In the genomic region with DNA sequence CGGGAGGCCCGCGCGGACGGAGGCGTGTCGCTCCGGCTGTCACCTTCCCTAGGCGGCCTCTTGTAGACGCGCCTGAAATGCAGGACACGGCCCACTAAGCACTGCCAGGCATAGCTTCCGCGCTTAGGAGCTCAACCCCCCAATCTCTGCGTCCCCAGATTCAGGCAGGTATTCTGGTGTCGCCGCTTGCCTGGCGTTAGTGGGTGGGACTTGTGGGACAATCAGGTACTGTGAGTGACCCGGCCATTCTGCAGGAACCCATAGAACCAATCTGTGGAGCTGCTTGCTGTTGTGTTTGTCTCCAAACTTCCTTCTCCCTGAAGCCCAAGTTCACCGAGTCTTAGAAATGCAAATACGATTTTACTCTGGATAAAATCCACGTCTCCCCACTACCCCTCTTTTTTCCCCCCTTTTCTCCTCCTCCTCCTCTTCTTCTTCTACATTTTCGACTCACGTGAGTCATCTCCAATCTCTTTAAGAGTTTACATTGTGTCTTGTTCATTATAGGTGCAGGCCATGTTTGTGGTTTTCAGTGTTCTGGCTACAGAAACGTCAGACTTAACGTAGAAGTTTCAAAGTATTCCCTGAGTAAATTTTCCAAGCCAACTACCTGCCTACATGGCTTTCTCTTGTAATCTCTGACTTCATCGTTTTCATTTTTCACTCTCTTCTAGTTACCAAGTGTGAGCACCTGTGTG, we compare ENCODE assay signal across 7 mouse cellular contexts. TPM values are rescaled to one million over a fixed set of nuclear protein-coding genes. Genes with fewer than 3 reads are reported as not detected.
A peak's percentile ranks its signal among the peaks of the same experiment; 100 is the strongest.
DNase-seq lines count a peak whose midpoint lies in the region; ATAC-seq and TF ChIP-seq lines count a peak whose summit lies in the region.

TSS of gene Aimp1 (minus strand) at position 140 of the 698 bp plus-strand sequence.

- no peak for TF ChIP-seq CTCF in E14TG2a.4 (conservative IDR thresholded peaks at IDR 0.05; ENCODE audit: low read length)

- intact Hi-C loops in heart, postnatal 25 days (cut with DNase I), result no loop called here

- H3K4me2 ChIP-seq in limb, embryonic 13.5 days (replicated peaks), result peak within 1 kb of the TSS; percentile 88

- DNase-seq in CD4-positive helper T cell, adult 2 months (ENCODE audit: low read depth, low spot score), result peak; percentile 20
- no peak for DNase-seq in heart, postnatal 25 days (ENCODE audit: low spot score)
- DNase-seq in splenic B cell, adult 2 months (ENCODE audit: low read depth, low spot score), result peak; percentile 8
- DNase-seq in T-cell, adult 2 months (ENCODE audit: low spot score), result no peak

- peak within 1 kb of the TSS; percentile 93 for H3K9ac ChIP-seq in limb, embryonic 13.5 days

- ATAC-seq in erythroblast, adult 5-6 weeks (replicated peaks; ENCODE audit: low FRiP score, poor library complexity, severe bottlenecking), result no peak
- ATAC-seq in limb, embryonic 13.5 days (ENCODE audit: low FRiP score, low read depth), result no peak

- H3K27ac ChIP-seq in limb, embryonic 13.5 days, result peak within 1 kb of the TSS; percentile 90

- no peaks in the 10 kb centered on the region for H3K27me3 ChIP-seq in E14TG2a.4 (ENCODE audit: insufficient read depth, low read length)
- no peaks in the 10 kb centered on the region for H3K27me3 ChIP-seq in limb, embryonic 13.5 days
- no peaks in the 10 kb centered on the region for H3K27me3 ChIP-seq in splenic B cell, adult 2 months (ENCODE audit: control insufficient read depth, insufficient read depth, low read length, poor library complexity, severe bottlenecking)

- peaks cover 26% of the 10 kb centered on the region for H3K4me1 ChIP-seq in E14TG2a.4 (replicated peaks; ENCODE audit: low read depth, low read length)
- H3K4me1 ChIP-seq in limb, embryonic 13.5 days, result peaks cover 15% of the 10 kb centered on the region

- 2% methylated on average over 27 of the region's 27 CpGs for WGBS in limb, embryonic 13.5 days

- peak within 1 kb of the TSS; percentile 97 for H3K4me3 ChIP-seq in E14TG2a.4 (replicated peaks; ENCODE audit: low read length)
- H3K4me3 ChIP-seq in limb, embryonic 13.5 days, result peak within 1 kb of the TSS; percentile 82

- no peaks in the 10 kb centered on the region for H3K9me3 ChIP-seq in E14TG2a.4 (ENCODE audit: low read length)
- no peaks in the 10 kb centered on the region for H3K9me3 ChIP-seq in limb, embryonic 13.5 days

- peaks cover 4% of the 10 kb centered on the region; the same call in 1 of the 2 replicates for H3K36me3 ChIP-seq in E14TG2a.4 (ENCODE audit: insufficient read depth, low read length)
- H3K36me3 ChIP-seq in limb, embryonic 13.5 days, result peaks cover 8% of the 10 kb centered on the region
- H3K36me3 ChIP-seq in splenic B cell, adult 2 months (ENCODE audit: control insufficient read depth, insufficient read depth, low read length, poor library complexity, severe bottlenecking), result no peaks in the 10 kb centered on the region; the same call in 1 of the 2 replicates

RNA-seq across cellular contexts. Expression of gene Aimp1, which starts in this region (rescaled TPM):
- 24.7 and 26.1 TPM in 2 replicates for total RNA-seq in erythroblast, adult 5-6 weeks (2015; ENCODE audit: low replicate concordance)
- 14.7 and 30.2 TPM in 2 replicates for total RNA-seq in erythroblast, adult 5-6 weeks (2017; ENCODE audit: low replicate concordance)
- total RNA-seq in heart, postnatal 25 days (2021), result 10 to 100 TPM; 48.0 to 51.9 TPM
- polyA plus RNA-seq in limb, embryonic 13.5 days (2015; fragmentation: Nextera tagmentation; extraction: Ambion mirVana), result 78.0 and 81.1 TPM in 2 replicates

Comparison
In these comparisons a context has a peak if more than half of its experiments do, and no peak if none do; other contexts are left out.
1. DNase-seq: peak in CD4-positive helper T cell, adult 2 months (single experiment) and splenic B cell, adult 2 months (single experiment); none in heart, postnatal 25 days (single experiment) and T-cell, adult 2 months (single experiment).